ENCODE assay signal across 19 mouse cellular contexts in genomic region chr11:55984643-55985042, GRCm38 (mm10). TPM values are rescaled to one million over a fixed set of nuclear protein-coding genes. Genes with fewer than 3 reads are reported as not detected.
"Had no signal": no experiment of that assay in that cellular context is flagged by ENCODE, and none has a peak within 500 bp of the region (broad histone marks: within the 10 kb centered on the region; RNA-seq: fewer than 3 reads in every experiment).

No protein-coding gene starts in this region.

- H3K4me1 ChIP-seq: neural tube, embryonic 13.5 days; stomach, embryonic 15.5 days had no signal

- DNase-seq: retina, postnatal 1 day; right cerebral cortex, adult 18-20 months; right cerebral cortex, postnatal 14 days; right cerebral cortex, postnatal 25 days; right cerebral cortex, postnatal 4 days; spleen, adult 18-20 months; thymus, adult 18-20 months; thymus, adult 2 months; thymus, postnatal 14 days; thymus, postnatal 25 days; thymus, postnatal 36 days; thymus, postnatal 4 days had no signal

- H3K27ac ChIP-seq: neural tube, embryonic 13.5 days; neural tube, embryonic 15.5 days; stomach, embryonic 15.5 days; stomach, postnatal 0 days had no signal

- H3K4me2 ChIP-seq: neural tube, embryonic 13.5 days; neural tube, embryonic 15.5 days; stomach, embryonic 15.5 days had no signal

- H3K27me3 ChIP-seq: neural tube, embryonic 13.5 days; neural tube, embryonic 15.5 days; stomach, embryonic 15.5 days had no signal

- H3K36me3 ChIP-seq: neural tube, embryonic 13.5 days; neural tube, embryonic 15.5 days; stomach, embryonic 15.5 days had no signal

- H3K9me3 ChIP-seq: neural tube, embryonic 13.5 days; neural tube, embryonic 15.5 days; stomach, embryonic 15.5 days had no signal

- H3K4me3 ChIP-seq: neural tube, embryonic 13.5 days; neural tube, embryonic 15.5 days; stomach, embryonic 15.5 days had no signal

- H3K9ac ChIP-seq: neural tube, embryonic 13.5 days; neural tube, embryonic 15.5 days; stomach, embryonic 15.5 days had no signal

RNA-seq across cellular contexts. Expression of gene Nmur2, which starts 56.2 kb away (rescaled TPM):
- total RNA-seq: neutrophil, adult 5-6 weeks had no signal
- polyA plus RNA-seq: spleen, adult 2 months; testis, adult 2 months had no signal
